Mouse (Mus musculus): Measurements from ENCODE around the gene Dedd. TPM values are rescaled to one million over a fixed set of nuclear protein-coding genes. Genes with fewer than 3 reads are reported as not detected.

Dedd gene
- total RNA-seq (2023) = 24.5 TPM

GRCm38 (mm10) chr1:171328839-171329432, at the start of gene Dedd:
TSS of gene Dedd (plus strand) at chr1:171329145.

GRCm38 (mm10) chr1:171280916-171281527, 47.9 kb upstream of the Dedd start, which contains the start of gene Ppox:
TSS of gene Ppox (minus strand) at chr1:171281186.

GRCm38 (mm10) chr1:171287136-171288081, 41.5 kb upstream of the Dedd start, which contains the start of gene Usp21:
TSS of gene Usp21 (minus strand) at chr1:171287991.

GRCm38 (mm10) chr1:171294298-171295062, 34.5 kb upstream of the Dedd start, which contains the start of gene Ufc1:
TSS of gene Ufc1 (minus strand) at chr1:171295024.

GRCm38 (mm10) chr1:171345225-171346094, 16.5 kb downstream of the Dedd start, which contains the start of the genes Nit1 and Pfdn2:
TSS of gene Nit1 (minus strand) at chr1:171345646.
TSS of gene Pfdn2 (plus strand) at chr1:171345670.

GRCm38 (mm10) chr1:171360656-171361055, 31.7 kb downstream of the Dedd start, which contains the start of gene Klhdc9:
TSS of gene Klhdc9 (minus strand) at chr1:171360798.

GRCm38 (mm10) chr1:171369845-171370556, 41.1 kb downstream of the Dedd start, which contains the start of gene Nectin4:
TSS of gene Nectin4 (plus strand) at chr1:171370099.

GRCm38 (mm10) chr1:171388376-171389102, 59.6 kb downstream of the Dedd start, which contains the start of gene Arhgap30:
TSS of gene Arhgap30 (plus strand) at chr1:171388954.

Other genes starting within 250 kb of the Dedd start
- gene Cfap126, start 215.2 kb upstream of the Dedd start, total RNA-seq (2023) = not detected
- gene Sdhc, start 178.5 kb upstream of the Dedd start, total RNA-seq (2023) = 109 TPM
- gene Mpz, start 178.4 kb upstream of the Dedd start, total RNA-seq (2023) = not detected
- gene Pcp4l1, start 132.9 kb upstream of the Dedd start, total RNA-seq (2023) = not detected
- gene Nr1i3, start 115.2 kb upstream of the Dedd start, total RNA-seq (2023) = not detected
- 16.1 TPM for gene Tomm40l, start 106.6 kb upstream of the Dedd start, total RNA-seq (2023)
- not detected for gene Apoa2, start 104.1 kb upstream of the Dedd start, total RNA-seq (2023)
- gene Fcer1g, start 94.8 kb upstream of the Dedd start, total RNA-seq (2023) = 13.4 TPM
- gene Adamts4, start 78.7 kb upstream of the Dedd start, total RNA-seq (2023) = not detected
- gene Ndufs2, start 77.8 kb upstream of the Dedd start, total RNA-seq (2023) = 122 TPM
- gene B4galt3, start 58.8 kb upstream of the Dedd start, total RNA-seq (2023) = 66.1 TPM
- gene Ppox, start 48.0 kb upstream of the Dedd start, total RNA-seq (2023) = 49.0 TPM
- 45.6 TPM for gene Usp21, start 41.2 kb upstream of the Dedd start, total RNA-seq (2023)
- 52.8 TPM for gene Ufc1, start 34.1 kb upstream of the Dedd start, total RNA-seq (2023)
- 28.0 TPM for gene Nit1, start 16.5 kb downstream of the Dedd start, total RNA-seq (2023)
- 79.6 TPM for gene Pfdn2, start 16.5 kb downstream of the Dedd start, total RNA-seq (2023)
- 1.3 TPM for gene Klhdc9, start 31.7 kb downstream of the Dedd start, total RNA-seq (2023)
- 0.24 TPM for gene Nectin4, start 41.0 kb downstream of the Dedd start, total RNA-seq (2023)
- gene Arhgap30, start 59.8 kb downstream of the Dedd start, total RNA-seq (2023) = 203 TPM
- 102 TPM for gene Usf1, start 82.2 kb downstream of the Dedd start, total RNA-seq (2023)
- 5.8 TPM for gene Tstd1, start 89.7 kb downstream of the Dedd start, total RNA-seq (2023)
- gene F11r, start 108.4 kb downstream of the Dedd start, total RNA-seq (2023) = 0.46 TPM
- gene Alyref2, start 174.3 kb downstream of the Dedd start, total RNA-seq (2023) = 4.2 TPM
- not detected for gene Itln1, start 206.1 kb downstream of the Dedd start, total RNA-seq (2023)
- 3.2 TPM for gene Cd244a, start 230.0 kb downstream of the Dedd start, total RNA-seq (2023)